Mouse (Mus musculus): Measurements from ENCODE around the gene Lrrc75b. TPM values are rescaled to one million over a fixed set of nuclear protein-coding genes. Genes with fewer than 3 reads are reported as not detected.
A peak's percentile ranks its signal among the peaks of the same experiment; 100 is the strongest.
"Not testable (repeated sequence)": the region's sequence is repeated elsewhere in the genome, so short reads cannot be mapped to it uniquely, and the experiment has no call there.

Lrrc75b gene
- total and polyA plus RNA-seq, 3 experiments = not detected

GRCm38 (mm10) chr10:75505928-75506327, 54.2 kb downstream of the Lrrc75b start:
- H3K9ac ChIP-seq (ENCODE audit: control insufficient read depth, low read depth, low read length, poor library complexity, severe bottlenecking); DNase-seq (ENCODE audit: low read depth, low spot score); H3K9me3 ChIP-seq (replicated peaks; ENCODE audit: insufficient read depth, low read length); H3K27me3 ChIP-seq (ENCODE audit: control insufficient read depth in 1 of 2, insufficient read depth in 2 of 2, low read length in 2 of 2); H3K36me3 ChIP-seq (ENCODE audit: control insufficient read depth in 1 of 2, insufficient read depth in 2 of 2, low read length in 2 of 2); H3K4me3 ChIP-seq (ENCODE audit: control insufficient read depth in 1 of 2, insufficient read depth in 1 of 2, low read depth in 2 of 2, low read length in 2 of 2); H3K27ac ChIP-seq (ENCODE audit: control insufficient read depth, low read depth, low read length); H3K79me2 ChIP-seq (ENCODE audit: control insufficient read depth, insufficient read depth, low read length, poor library complexity): not testable (repeated sequence)
- H3K4me1 ChIP-seq (ENCODE audit: control insufficient read depth in 1 of 2, insufficient read depth in 2 of 2, low read length in 2 of 2) = peaks cover 0 to 11% of the 10 kb centered on the region in 2 experiments; a peak in 2 of 4 replicates
- peak; percentile 65 for TF ChIP-seq ZNF384 (IDR thresholded peaks at IDR 0.05; ENCODE audit: low read depth, low read length)

DNA sequence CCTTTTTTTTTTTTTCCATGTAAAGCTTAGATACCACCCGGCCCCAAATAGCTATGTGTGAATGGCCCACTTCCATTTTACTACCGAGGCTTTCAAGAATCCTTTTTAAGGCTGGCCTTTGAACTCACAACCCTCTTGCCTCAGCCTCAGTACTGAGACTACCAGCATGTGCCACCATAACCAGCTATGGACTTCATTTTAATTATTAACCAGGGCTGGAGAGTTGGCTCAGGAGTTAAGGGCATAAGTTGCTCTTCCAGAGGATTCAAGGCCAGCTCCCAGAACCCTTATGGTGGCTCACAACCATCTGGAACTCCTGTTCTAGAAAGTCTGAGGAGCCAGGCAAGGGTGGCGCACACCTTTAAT, 55.0 kb downstream of the Lrrc75b start:
- H3K9ac ChIP-seq (ENCODE audit: control insufficient read depth, low read depth, low read length, poor library complexity, severe bottlenecking) = no peak overlapping the region
- H3K27me3 ChIP-seq (ENCODE audit: control insufficient read depth in 1 of 2, insufficient read depth in 2 of 2, low read length in 2 of 2) = no peaks in the 10 kb centered on the region
- H3K79me2 ChIP-seq (ENCODE audit: control insufficient read depth, insufficient read depth, low read length, poor library complexity) = no peaks in the 10 kb centered on the region
- DNase-seq (ENCODE audit: low read depth, low spot score) = no peak
- H3K4me1 ChIP-seq (ENCODE audit: control insufficient read depth in 1 of 2, insufficient read depth in 2 of 2, low read length in 2 of 2) = peaks cover 0 to 14% of the 10 kb centered on the region in 2 experiments; a peak in 2 of 4 replicates
- peaks cover 2 to 6% of the 10 kb centered on the region in 2 experiments; a peak in 3 of 4 replicates for H3K36me3 ChIP-seq (ENCODE audit: control insufficient read depth in 1 of 2, insufficient read depth in 2 of 2, low read length in 2 of 2)
- H3K9me3 ChIP-seq (replicated peaks; ENCODE audit: insufficient read depth, low read length) = no peaks in the 10 kb centered on the region
- TF ChIP-seq EP300 (IDR thresholded peaks at IDR 0.05; ENCODE audit: low read depth in 1 of 2, low read length in 2 of 2) = no peak
- TF ChIP-seq KAT2A (conservative IDR thresholded peaks at IDR 0.05; ENCODE audit: low read depth, low read length) = no peak
- no peak for TF ChIP-seq BHLHE40 (IDR thresholded peaks at IDR 0.05; ENCODE audit: borderline replicate concordance, low read depth, low read length)
- no peak for TF ChIP-seq USF1 (IDR thresholded peaks at IDR 0.05; ENCODE audit: low read depth, low read length)
- no peak for TF ChIP-seq ZNF384 (IDR thresholded peaks at IDR 0.05; ENCODE audit: low read depth, low read length)
- no peak for TF ChIP-seq NRF1 (IDR thresholded peaks at IDR 0.05; ENCODE audit: insufficient read depth, low read depth, low read length, poor library complexity, severe bottlenecking)
- TF ChIP-seq USF2 (IDR thresholded peaks at IDR 0.05; ENCODE audit: borderline replicate concordance in 1 of 2, insufficient read depth in 1 of 2, low read depth in 1 of 2, low read length in 2 of 2) = no peak
- TF ChIP-seq HCFC1 (IDR thresholded peaks at IDR 0.05; ENCODE audit: low read depth, low read length) = no peak
- TF ChIP-seq MEF2A (IDR thresholded peaks at IDR 0.05; ENCODE audit: extremely low read depth, insufficient replicate concordance, low read depth, low read length, poor library complexity, severe bottlenecking) = no peak
- no peak for TF ChIP-seq MAX (IDR thresholded peaks at IDR 0.05; ENCODE audit: low read length)
- TF ChIP-seq MXI1 (IDR thresholded peaks at IDR 0.05; ENCODE audit: low read depth, low read length) = no peak
- TF ChIP-seq E2F4 (IDR thresholded peaks at IDR 0.05; ENCODE audit: borderline replicate concordance, low read depth, low read length) = no peak
- no peak for TF ChIP-seq UBTF (IDR thresholded peaks at IDR 0.05; ENCODE audit: borderline replicate concordance, insufficient read depth, low read depth, low read length)
- TF ChIP-seq TBP (IDR thresholded peaks at IDR 0.05; ENCODE audit: low read depth, low read length) = no peak
- TF ChIP-seq CTCF (IDR thresholded peaks at IDR 0.05 in 2 of 3, conservative IDR thresholded peaks at IDR 0.05 in 1 of 3; ENCODE audit: control insufficient read depth in 1 of 3, insufficient read depth in 1 of 3, low read depth in 2 of 3, low read length in 3 of 3, poor library complexity in 1 of 3, severe bottlenecking in 1 of 3) = no peak
- TF ChIP-seq POLR2AphosphoS2 (IDR thresholded peaks at IDR 0.05; ENCODE audit: low read length) = no peak
- TF ChIP-seq CHD2 (IDR thresholded peaks at IDR 0.05; ENCODE audit: low read length) = no peak
- TF ChIP-seq MYC (IDR thresholded peaks at IDR 0.05; ENCODE audit: low read depth, low read length) = no peak
- no peak for TF ChIP-seq GABPA (IDR thresholded peaks at IDR 0.05; ENCODE audit: low read depth, low read length)
- H3K27ac ChIP-seq (ENCODE audit: control insufficient read depth, low read depth, low read length) = 0 out of 2 replicates have a peak overlapping the region, but pooled peaks have one; percentile 18
- no peak overlapping the region for H3K4me3 ChIP-seq (ENCODE audit: control insufficient read depth in 1 of 2, insufficient read depth in 1 of 2, low read depth in 2 of 2, low read length in 2 of 2)
